Mouse (Mus musculus): ENCODE measurements around the gene Masp1.

Masp1 gene

DNA sequence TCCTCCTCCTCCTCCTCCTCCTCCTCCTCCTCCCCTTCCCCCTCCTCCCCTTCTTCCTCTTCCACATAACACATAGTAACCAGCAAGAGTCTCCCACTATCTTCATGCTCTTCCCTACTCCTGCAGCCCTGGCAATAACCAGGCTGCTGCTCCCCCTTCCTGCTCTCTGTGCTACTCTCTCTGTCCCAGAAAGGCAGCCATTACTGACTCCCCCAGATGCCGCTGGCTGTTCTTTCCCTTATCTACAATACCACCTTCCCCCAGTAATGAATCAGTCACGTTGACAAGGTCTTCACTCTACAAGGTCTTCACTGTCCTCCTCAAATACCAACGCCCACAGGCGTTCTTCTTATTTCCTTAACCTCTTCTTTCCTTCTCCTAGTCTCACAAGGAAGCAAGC is 119.2 kb downstream of the Masp1 start:
- no peak for DNase-seq (ENCODE audit: low spot score)
